Mouse (Mus musculus) neural tube, embryonic 11.5 days (tissue): Measurements from ENCODE around the gene Scgb3a1. TPM values are rescaled to one million over a fixed set of nuclear protein-coding genes. Genes with fewer than 3 reads are reported as not detected.

Experiments
- ATAC-seq: fragments of 200-750 bp; cut with Nextera tagmentation; 2 replicates; pipeline ENCODE4 v1.8.0; 2017; ENCODE audit warnings: moderate number of reproducible peaks, mild to moderate bottlenecking, moderate TSS enrichment, moderate library complexity; ENCODE audit not compliant: insufficient read depth, low FRiP score, low TSS enrichment
- DNase-seq: peaks from one replicate; pipeline ENCODE4 v3.0.0-alpha.2; 2015; ENCODE audit warnings: low spot score
- H3K27ac ChIP-seq: fragments of 300-500 bp; sonication (generic); 2 replicates; pipeline ENCODE4 v1.5.1; 2014; ENCODE audit warnings: low read depth, mild to moderate bottlenecking, low read length
- H3K27me3 ChIP-seq: fragments of 300-500 bp; sonication (generic); 2 replicates; pipeline ENCODE4 v1.6.1; 2014; ENCODE audit warnings: mild to moderate bottlenecking, low read length, mixed read lengths; ENCODE audit not compliant: control insufficient read depth, insufficient read depth
- H3K36me3 ChIP-seq: fragments of 300-500 bp; sonication (generic); 2 replicates; pipeline ENCODE4 v1.6.1; 2014; ENCODE audit warnings: mild to moderate bottlenecking, low read length, moderate library complexity, mixed read lengths; ENCODE audit not compliant: control insufficient read depth, insufficient read depth
- H3K4me1 ChIP-seq: fragments of 300-500 bp; sonication (generic); 2 replicates; pipeline ENCODE4 v1.6.1; 2014; ENCODE audit warnings: low read length, mixed read lengths; ENCODE audit not compliant: control insufficient read depth, insufficient read depth
- H3K4me2 ChIP-seq: fragments of 300-500 bp; sonication (generic); 2 replicates; pipeline ENCODE4 v1.6.1; 2014; ENCODE audit warnings: low read depth, mild to moderate bottlenecking, moderate library complexity
- H3K4me3 ChIP-seq: fragments of 300-500 bp; sonication (generic); 2 replicates; pipeline ENCODE4 v1.5.1; 2014; ENCODE audit warnings: low read depth, low read length
- H3K9ac ChIP-seq: fragments of 300-500 bp; sonication (generic); 2 replicates; pipeline ENCODE4 v1.6.1; 2014; ENCODE audit warnings: mild to moderate bottlenecking, low read length
- H3K9me3 ChIP-seq: fragments of 300-500 bp; sonication (generic); 2 replicates; pipeline ENCODE4 v1.6.1; 2016; ENCODE audit warnings: low read length; ENCODE audit not compliant: control insufficient read depth
- WGBS: fragments of 180-500 bp; shearing (Covaris S2); extraction: QIAGEN DNeasy Blood & Tissue Kit; methylation state at CpG from one replicate; pipeline ENCODE4 v1.1.7; 2014; 5-methylcytosine and 5-hydroxymethylcytosine counted together
- polyA plus RNA-seq: library from polyadenylated mRNA; unstranded; fragments of >200 nt; fragmentation: Nextera tagmentation; extraction: Ambion mirVana; gene quantifications from 2 replicates; pipeline ENCODE4 v1.2.1, GENCODE M21; 2014

Scgb3a1 gene
- polyA plus RNA-seq, 1 experiment from 2014 or later = not detected

- no peak overlapping the region for H3K4me2 ChIP-seq
- 90% methylated on average over 3 of the region's 3 CpGs for WGBS
- no peaks in the 10 kb centered on the region for H3K9me3 ChIP-seq
- no peak overlapping the region for H3K27ac ChIP-seq
- H3K27me3 ChIP-seq = no peaks in the 10 kb centered on the region
- no peak for DNase-seq
- peaks cover 7% of the 10 kb centered on the region for H3K36me3 ChIP-seq
- no peak overlapping the region for H3K9ac ChIP-seq
- no peaks in the 10 kb centered on the region for H3K4me1 ChIP-seq
- no peak for ATAC-seq
- no peak overlapping the region for H3K4me3 ChIP-seq
Observed at GRCm38 (mm10) chr11:49673433-49673832, 10.0 kb downstream of the Scgb3a1 start.

GRCm38 (mm10) chr11:49684237-49684973 is 21.0 kb downstream of the Scgb3a1 start:
- ATAC-seq = no peak
- Histone ChIP-seq H3K36me3 (no peaks in the 10 kb centered on the region; the same call in none of the 2 replicates), H3K4me1 (no peaks in the 10 kb centered on the region), H3K9me3 (no peaks in the 10 kb centered on the region), H3K4me3 (no peak overlapping the region), H3K27ac (no peak overlapping the region), H3K9ac (no peak overlapping the region), H3K4me2 (no peak overlapping the region), H3K27me3 (no peaks in the 10 kb centered on the region)
- WGBS = 97% methylated on average over 12 of the region's 12 CpGs
- no peak for DNase-seq

DNA sequence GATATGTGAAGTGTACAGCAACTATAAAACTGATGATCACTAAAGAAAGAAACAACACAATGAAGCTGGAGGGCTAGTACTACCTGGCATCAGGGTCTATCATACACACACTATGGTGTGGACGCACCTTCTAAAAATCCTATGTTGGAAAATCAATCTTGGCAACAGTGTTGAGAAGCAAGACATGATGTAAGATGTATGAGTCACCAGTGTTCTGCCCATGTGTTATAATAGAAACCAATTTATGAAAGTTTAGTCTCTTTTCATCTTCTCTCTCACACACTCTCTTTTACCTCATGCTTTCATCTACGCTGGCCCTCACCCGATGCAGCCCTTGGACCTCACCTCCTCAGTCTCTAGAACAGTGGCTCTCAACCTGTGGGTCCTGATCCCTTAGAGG is 31.6 kb downstream of the Scgb3a1 start:
- DNase-seq = no peak
- peaks cover 3% of the 10 kb centered on the region for H3K36me3 ChIP-seq
- H3K27me3 ChIP-seq = no peaks in the 10 kb centered on the region
- H3K27ac ChIP-seq = no peak overlapping the region
- 94% methylated on average over 3 of the region's 3 CpGs for WGBS
- no peak overlapping the region for H3K9ac ChIP-seq
- no peak overlapping the region for H3K4me3 ChIP-seq
- H3K4me2 ChIP-seq = no peak overlapping the region
- no peak for ATAC-seq
- H3K9me3 ChIP-seq = no peaks in the 10 kb centered on the region
- H3K4me1 ChIP-seq = no peaks in the 10 kb centered on the region

DNA sequence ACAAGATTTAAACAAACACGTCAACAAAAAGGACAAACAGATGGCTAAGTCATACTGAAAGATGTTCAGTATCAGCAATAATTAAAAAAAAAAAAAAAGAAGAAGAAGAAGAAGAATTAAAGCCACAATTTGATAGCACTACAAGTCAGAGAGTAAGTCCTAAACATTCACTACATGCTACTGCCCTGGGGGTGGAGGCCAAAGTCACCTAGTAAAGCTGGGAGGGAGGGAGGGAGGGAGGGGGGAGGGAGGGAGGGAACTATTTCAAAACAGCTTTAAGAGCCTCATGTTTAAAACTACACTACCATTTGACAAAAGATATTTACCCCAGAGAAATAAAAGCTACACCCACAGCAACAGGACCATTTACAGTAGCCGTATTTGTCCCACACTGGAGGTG is 32.3 kb downstream of the Scgb3a1 start:
- no peaks in the 10 kb centered on the region for H3K4me1 ChIP-seq
- ATAC-seq (no peak), DNase-seq (no peak)
- no peaks in the 10 kb centered on the region for H3K27me3 ChIP-seq
- no peak overlapping the region for H3K9ac ChIP-seq
- H3K9me3 ChIP-seq = no peaks in the 10 kb centered on the region
- no peak overlapping the region for H3K27ac ChIP-seq
- H3K4me3 ChIP-seq = no peak overlapping the region
- peaks cover 3% of the 10 kb centered on the region for H3K36me3 ChIP-seq
- H3K4me2 ChIP-seq = no peak overlapping the region
- 97% methylated on average over 2 of the region's 2 CpGs for WGBS

GRCm38 (mm10) chr11:49696472-49696871 is 33.1 kb downstream of the Scgb3a1 start:
- Histone ChIP-seq H3K27ac (no peak overlapping the region), H3K9ac (no peak overlapping the region), H3K36me3 (peaks cover 3% of the 10 kb centered on the region), H3K4me3 (no peak overlapping the region), H3K27me3 (no peaks in the 10 kb centered on the region), H3K9me3 (no peaks in the 10 kb centered on the region), H3K4me2 (no peak overlapping the region), H3K4me1 (no peaks in the 10 kb centered on the region)
- ATAC-seq (no peak), DNase-seq (no peak)
- WGBS = 91% methylated on average over 2 of the region's 2 CpGs

- H3K4me3 ChIP-seq = no peak overlapping the region
- no peak overlapping the region for H3K9ac ChIP-seq
- peaks cover 9% of the 10 kb centered on the region for H3K36me3 ChIP-seq
- no peak overlapping the region for H3K4me2 ChIP-seq
- no peaks in the 10 kb centered on the region for H3K4me1 ChIP-seq
- no peaks in the 10 kb centered on the region for H3K27me3 ChIP-seq
- 93% methylated on average over 5 of the region's 5 CpGs for WGBS
- H3K9me3 ChIP-seq = no peaks in the 10 kb centered on the region
- no peak overlapping the region for H3K27ac ChIP-seq
- DNase-seq = no peak
- ATAC-seq = no peak
Observed at GRCm38 (mm10) chr11:49697779-49698178, 34.4 kb downstream of the Scgb3a1 start.

GRCm38 (mm10) chr11:49699079-49699478 is 35.7 kb downstream of the Scgb3a1 start:
- Histone ChIP-seq H3K4me2 (no peak overlapping the region), H3K36me3 (peaks cover 9% of the 10 kb centered on the region), H3K9me3 (no peaks in the 10 kb centered on the region), H3K27me3 (no peaks in the 10 kb centered on the region), H3K27ac (no peak overlapping the region), H3K9ac (no peak overlapping the region), H3K4me3 (no peak overlapping the region), H3K4me1 (no peaks in the 10 kb centered on the region)
- DNase-seq (no peak), ATAC-seq (no peak)
- WGBS = 89% methylated on average over 1 of the region's 1 CpGs

DNA sequence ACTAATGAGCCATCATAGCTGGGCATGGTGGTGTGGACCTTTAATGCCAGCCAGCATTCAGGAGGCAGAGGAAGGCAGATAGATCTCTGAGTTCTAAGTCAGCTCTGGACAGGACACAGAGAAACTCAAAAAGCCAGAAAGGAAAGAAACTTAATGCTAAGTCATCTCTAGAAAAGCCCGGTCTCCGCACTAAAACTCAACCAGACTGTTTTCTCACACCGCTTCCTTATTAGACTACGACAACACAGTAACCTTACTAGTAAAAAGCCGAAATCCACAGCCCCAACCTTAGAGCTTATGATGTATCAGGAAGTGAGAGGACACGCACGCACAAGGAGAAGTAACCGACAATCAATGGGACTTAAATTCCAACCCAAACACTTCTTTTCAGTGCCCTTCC is 38.6 kb downstream of the Scgb3a1 start:
- no peaks in the 10 kb centered on the region for H3K27me3 ChIP-seq
- no peaks in the 10 kb centered on the region for H3K9me3 ChIP-seq
- no peak overlapping the region for H3K9ac ChIP-seq
- DNase-seq (no peak), ATAC-seq (no peak)
- no peaks in the 10 kb centered on the region for H3K4me1 ChIP-seq
- H3K4me2 ChIP-seq = no peak overlapping the region
- peaks cover 10% of the 10 kb centered on the region for H3K36me3 ChIP-seq
- 98% methylated on average over 8 of the region's 8 CpGs for WGBS
- H3K4me3 ChIP-seq = no peak overlapping the region
- H3K27ac ChIP-seq = no peak overlapping the region

GRCm38 (mm10) chr11:49704804-49705203 is 41.4 kb downstream of the Scgb3a1 start:
- H3K4me3 ChIP-seq = no peak overlapping the region
- ATAC-seq (no peak), DNase-seq (no peak)
- H3K4me1 ChIP-seq = no peaks in the 10 kb centered on the region
- H3K9me3 ChIP-seq = no peaks in the 10 kb centered on the region
- H3K9ac ChIP-seq = no peak overlapping the region
- no peak overlapping the region for H3K4me2 ChIP-seq
- H3K27ac ChIP-seq = no peak overlapping the region
- no peaks in the 10 kb centered on the region for H3K27me3 ChIP-seq
- WGBS = 93% methylated on average over 8 of the region's 8 CpGs
- H3K36me3 ChIP-seq = peaks cover 10% of the 10 kb centered on the region
